Mouse (Mus musculus): ENCODE measurements around the gene Unc5cl. TPM values are rescaled to one million over a fixed set of nuclear protein-coding genes. Genes with fewer than 3 reads are reported as not detected.
A peak's percentile ranks its signal among the peaks of the same experiment; 100 is the strongest.

Gene Unc5cl
- polyA plus RNA-seq, 1 experiment from 2014 or later = 0.34 TPM

DNA sequence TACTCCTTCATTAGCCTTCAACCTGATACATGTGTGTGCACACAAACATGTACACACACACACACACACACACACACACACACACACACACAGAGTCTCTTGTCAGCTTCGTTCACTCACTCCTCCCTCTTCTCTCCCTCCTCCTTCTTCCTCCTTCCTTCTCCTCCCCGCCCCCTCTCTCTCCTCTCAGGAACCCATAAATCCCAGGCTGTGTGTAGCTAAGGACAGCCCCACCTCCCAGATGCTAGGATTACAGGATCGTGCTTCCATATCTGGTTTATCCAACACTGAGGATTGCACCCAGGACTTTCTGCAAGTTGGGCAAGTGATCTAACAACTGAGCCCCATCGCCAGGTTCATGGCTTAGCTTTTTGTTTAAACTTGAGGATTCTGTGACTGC is 59.9 kb downstream of the Unc5cl start:
- no peak overlapping the region for H3K4me2 ChIP-seq (ENCODE audit: low read depth, low read length)
- H3K4me1 ChIP-seq (ENCODE audit: control insufficient read depth, insufficient read depth, low read length) = no peaks in the 10 kb centered on the region; the same call in 1 of the 2 replicates
- WGBS = 59% methylated on average over 4 of the region's 4 CpGs
- no peak overlapping the region for H3K27ac ChIP-seq (replicated peaks; ENCODE audit: low read depth, low read length)
- no peak overlapping the region for H3K9ac ChIP-seq (replicated peaks; ENCODE audit: low read length)
- DNase-seq (ENCODE audit: low spot score) (no peak), ATAC-seq (replicated peaks; ENCODE audit: insufficient number of reproducible peaks, low FRiP score, low TSS enrichment, low read depth) (no peak)
- H3K9me3 ChIP-seq (replicated peaks; ENCODE audit: control insufficient read depth, low read length) = no peaks in the 10 kb centered on the region
- no peak overlapping the region for H3K4me3 ChIP-seq (ENCODE audit: low read depth, low read length)
- no peaks in the 10 kb centered on the region for H3K27me3 ChIP-seq (ENCODE audit: control insufficient read depth, insufficient read depth, low read length)
- no peaks in the 10 kb centered on the region for H3K36me3 ChIP-seq (replicated peaks; ENCODE audit: control insufficient read depth, insufficient read depth, low read depth, low read length)

DNA sequence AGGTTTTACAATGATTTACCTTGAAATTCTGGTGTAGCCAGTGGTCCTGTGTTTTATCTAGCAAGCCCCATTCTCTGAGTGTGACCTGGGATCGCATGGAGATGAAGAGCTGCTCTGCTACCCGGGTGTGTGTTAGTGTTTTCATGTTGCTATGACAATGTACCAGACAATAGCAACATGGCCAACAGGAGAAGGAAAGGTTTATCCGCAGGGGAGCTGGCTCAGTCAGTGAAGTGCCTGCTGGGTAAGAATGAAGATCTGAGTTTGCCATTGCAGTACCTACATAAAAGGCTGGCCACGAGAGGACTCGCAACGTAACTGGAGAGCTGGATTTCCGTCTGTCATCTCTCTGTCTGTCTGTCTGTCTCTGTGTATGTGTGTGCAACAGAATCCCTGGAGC is 64.3 kb downstream of the Unc5cl start:
- H3K9ac ChIP-seq (replicated peaks; ENCODE audit: low read length) = no peak overlapping the region
- no peak overlapping the region for H3K4me2 ChIP-seq (ENCODE audit: low read depth, low read length)
- no peaks in the 10 kb centered on the region for H3K36me3 ChIP-seq (replicated peaks; ENCODE audit: control insufficient read depth, insufficient read depth, low read depth, low read length)
- no peak overlapping the region for H3K4me3 ChIP-seq (ENCODE audit: low read depth, low read length)
- H3K4me1 ChIP-seq (ENCODE audit: control insufficient read depth, insufficient read depth, low read length) = no peaks in the 10 kb centered on the region; the same call in 1 of the 2 replicates
- no peaks in the 10 kb centered on the region for H3K9me3 ChIP-seq (replicated peaks; ENCODE audit: control insufficient read depth, low read length)
- DNase-seq (ENCODE audit: low spot score) = no peak
- no peaks in the 10 kb centered on the region for H3K27me3 ChIP-seq (ENCODE audit: control insufficient read depth, insufficient read depth, low read length)
- no peak overlapping the region for H3K27ac ChIP-seq (replicated peaks; ENCODE audit: low read depth, low read length)
- WGBS = 81% methylated on average over 7 of the region's 7 CpGs
- ATAC-seq (replicated peaks; ENCODE audit: insufficient number of reproducible peaks, low FRiP score, low TSS enrichment, low read depth) = no peak

DNA sequence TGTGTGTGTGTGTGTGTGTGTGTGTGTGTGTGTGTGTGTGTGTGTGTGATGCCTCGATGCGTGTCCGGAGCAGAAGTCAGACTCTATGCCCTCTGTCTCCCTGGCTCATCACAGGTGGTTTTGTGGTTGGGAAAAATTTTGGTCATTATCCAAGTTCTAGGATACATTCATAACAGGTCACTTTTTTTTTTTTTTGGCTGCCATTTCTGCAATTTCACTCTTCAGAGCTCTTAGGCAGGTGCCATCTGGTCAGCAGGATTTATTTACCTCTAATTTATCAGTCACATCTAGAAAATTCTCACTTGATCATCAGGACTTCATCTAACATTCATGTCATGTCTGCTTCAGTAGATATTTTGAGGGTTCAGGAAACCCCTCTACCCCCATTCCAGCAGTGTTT is 65.7 kb downstream of the Unc5cl start:
- WGBS = 87% methylated on average over 3 of the region's 3 CpGs
- Histone ChIP-seq H3K27ac (replicated peaks; ENCODE audit: low read depth, low read length) (no peak overlapping the region), H3K9ac (replicated peaks; ENCODE audit: low read length) (no peak overlapping the region), H3K4me1 (ENCODE audit: control insufficient read depth, insufficient read depth, low read length) (no peaks in the 10 kb centered on the region), H3K4me3 (ENCODE audit: low read depth, low read length) (no peak overlapping the region), H3K9me3 (replicated peaks; ENCODE audit: control insufficient read depth, low read length) (no peaks in the 10 kb centered on the region), H3K27me3 (ENCODE audit: control insufficient read depth, insufficient read depth, low read length) (no peaks in the 10 kb centered on the region), H3K36me3 (replicated peaks; ENCODE audit: control insufficient read depth, insufficient read depth, low read depth, low read length) (no peaks in the 10 kb centered on the region), H3K4me2 (ENCODE audit: low read depth, low read length) (no peak overlapping the region)
- no peak for ATAC-seq (replicated peaks; ENCODE audit: insufficient number of reproducible peaks, low FRiP score, low TSS enrichment, low read depth)
- no peak for DNase-seq (ENCODE audit: low spot score)

GRCm38 (mm10) chr17:48523056-48523455 is 68.4 kb downstream of the Unc5cl start:
- Histone ChIP-seq H3K27ac (replicated peaks; ENCODE audit: low read depth, low read length) (no peak overlapping the region), H3K4me1 (ENCODE audit: control insufficient read depth, insufficient read depth, low read length) (no peaks in the 10 kb centered on the region), H3K4me2 (ENCODE audit: low read depth, low read length) (no peak overlapping the region), H3K9me3 (replicated peaks; ENCODE audit: control insufficient read depth, low read length) (no peaks in the 10 kb centered on the region), H3K27me3 (ENCODE audit: control insufficient read depth, insufficient read depth, low read length) (no peaks in the 10 kb centered on the region), H3K9ac (replicated peaks; ENCODE audit: low read length) (no peak overlapping the region), H3K36me3 (replicated peaks; ENCODE audit: control insufficient read depth, insufficient read depth, low read depth, low read length) (no peaks in the 10 kb centered on the region), H3K4me3 (ENCODE audit: low read depth, low read length) (no peak overlapping the region)
- no peak for DNase-seq (ENCODE audit: low spot score)
- WGBS = 83% methylated on average over 2 of the region's 2 CpGs
- no peak for ATAC-seq (replicated peaks; ENCODE audit: insufficient number of reproducible peaks, low FRiP score, low TSS enrichment, low read depth)

DNA sequence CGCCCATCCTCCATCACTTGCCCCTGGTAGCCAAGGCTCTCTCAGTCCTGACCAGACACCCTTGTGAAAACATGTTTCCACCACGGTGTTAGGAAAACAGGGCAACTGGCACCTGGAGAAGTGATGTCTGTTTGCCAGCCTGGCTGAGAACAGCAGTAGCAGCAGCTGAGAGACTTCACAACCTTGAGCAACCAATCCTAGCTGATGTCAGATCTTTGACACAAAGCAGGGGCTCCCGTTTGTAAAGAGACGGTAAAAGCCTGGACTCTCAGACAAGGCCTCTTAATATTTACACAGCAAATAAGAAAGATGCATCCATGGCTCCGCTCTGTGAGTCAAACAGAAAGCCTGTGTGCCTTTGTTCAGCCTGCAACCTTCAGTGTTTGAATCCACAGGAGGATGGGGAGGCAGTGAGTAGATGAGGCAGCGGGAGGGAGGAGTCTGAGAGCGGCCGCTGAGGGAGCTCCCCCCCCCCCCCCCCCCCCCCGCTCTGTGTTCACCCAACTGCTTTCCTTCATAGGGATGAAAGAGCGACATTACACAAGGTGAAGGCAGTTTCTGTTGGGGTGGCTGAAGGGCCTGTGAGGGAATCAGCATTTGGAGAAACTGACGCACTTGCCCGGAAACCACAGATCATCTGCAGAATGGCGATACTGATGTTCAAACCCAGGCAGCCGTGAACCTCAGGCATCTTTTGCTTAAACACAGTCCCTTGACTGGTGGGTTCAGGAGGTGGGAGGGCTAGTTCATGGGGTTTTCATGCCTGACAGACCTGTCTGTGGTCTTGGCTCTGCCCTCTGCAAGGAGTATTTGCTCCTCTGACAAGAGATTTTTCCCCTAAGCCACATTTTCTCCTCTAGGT is 79.4 kb downstream of the Unc5cl start:
- no peak for DNase-seq (ENCODE audit: low spot score)
- WGBS = 55% methylated on average over 13 of the region's 14 CpGs

GRCm38 (mm10) chr17:48538328-48538727 is 83.6 kb downstream of the Unc5cl start:
- 80% methylated on average over 5 of the region's 5 CpGs for WGBS
- Histone ChIP-seq H3K9ac (replicated peaks; ENCODE audit: low read length) (no peak overlapping the region), H3K27me3 (ENCODE audit: control insufficient read depth, insufficient read depth, low read length) (no peaks in the 10 kb centered on the region), H3K4me1 (ENCODE audit: control insufficient read depth, insufficient read depth, low read length) (no peaks in the 10 kb centered on the region), H3K36me3 (replicated peaks; ENCODE audit: control insufficient read depth, insufficient read depth, low read depth, low read length) (no peaks in the 10 kb centered on the region), H3K4me3 (ENCODE audit: low read depth, low read length) (no peak overlapping the region), H3K9me3 (replicated peaks; ENCODE audit: control insufficient read depth, low read length) (no peaks in the 10 kb centered on the region), H3K4me2 (ENCODE audit: low read depth, low read length) (no peak overlapping the region), H3K27ac (replicated peaks; ENCODE audit: low read depth, low read length) (no peak overlapping the region)
- ATAC-seq (replicated peaks; ENCODE audit: insufficient number of reproducible peaks, low FRiP score, low TSS enrichment, low read depth) = no peak
- DNase-seq (ENCODE audit: low spot score) = peak; percentile 52

More for the DNA sequence above, 79.4 kb downstream of the Unc5cl start:
- Histone ChIP-seq H3K4me3 (ENCODE audit: low read depth, low read length) (no peak overlapping the region), H3K27me3 (ENCODE audit: control insufficient read depth, insufficient read depth, low read length) (no peaks in the 10 kb centered on the region), H3K9ac (replicated peaks; ENCODE audit: low read length) (no peak overlapping the region), H3K36me3 (replicated peaks; ENCODE audit: control insufficient read depth, insufficient read depth, low read depth, low read length) (no peaks in the 10 kb centered on the region), H3K4me1 (ENCODE audit: control insufficient read depth, insufficient read depth, low read length) (no peaks in the 10 kb centered on the region), H3K4me2 (ENCODE audit: low read depth, low read length) (no peak overlapping the region), H3K9me3 (replicated peaks; ENCODE audit: control insufficient read depth, low read length) (no peaks in the 10 kb centered on the region), H3K27ac (replicated peaks; ENCODE audit: low read depth, low read length) (no peak overlapping the region)
- ATAC-seq (replicated peaks; ENCODE audit: insufficient number of reproducible peaks, low FRiP score, low TSS enrichment, low read depth) = no peak

GRCm38 (mm10) chr17:48539326-48539725 is 84.6 kb downstream of the Unc5cl start:
- Histone ChIP-seq H3K36me3 (replicated peaks; ENCODE audit: control insufficient read depth, insufficient read depth, low read depth, low read length) (no peaks in the 10 kb centered on the region), H3K9ac (replicated peaks; ENCODE audit: low read length) (no peak overlapping the region), H3K27ac (replicated peaks; ENCODE audit: low read depth, low read length) (no peak overlapping the region), H3K4me1 (ENCODE audit: control insufficient read depth, insufficient read depth, low read length) (no peaks in the 10 kb centered on the region), H3K27me3 (ENCODE audit: control insufficient read depth, insufficient read depth, low read length) (no peaks in the 10 kb centered on the region), H3K4me3 (ENCODE audit: low read depth, low read length) (no peak overlapping the region), H3K4me2 (ENCODE audit: low read depth, low read length) (no peak overlapping the region), H3K9me3 (replicated peaks; ENCODE audit: control insufficient read depth, low read length) (no peaks in the 10 kb centered on the region)
- WGBS = 89% methylated on average over 17 of the region's 17 CpGs
- DNase-seq (ENCODE audit: low spot score) (no peak), ATAC-seq (replicated peaks; ENCODE audit: insufficient number of reproducible peaks, low FRiP score, low TSS enrichment, low read depth) (no peak)

- Histone ChIP-seq H3K9me3 (replicated peaks; ENCODE audit: control insufficient read depth, low read length) (no peaks in the 10 kb centered on the region), H3K4me1 (ENCODE audit: control insufficient read depth, insufficient read depth, low read length) (no peaks in the 10 kb centered on the region), H3K4me3 (ENCODE audit: low read depth, low read length) (no peak overlapping the region), H3K27me3 (ENCODE audit: control insufficient read depth, insufficient read depth, low read length) (no peaks in the 10 kb centered on the region), H3K9ac (replicated peaks; ENCODE audit: low read length) (no peak overlapping the region), H3K4me2 (ENCODE audit: low read depth, low read length) (no peak overlapping the region), H3K36me3 (replicated peaks; ENCODE audit: control insufficient read depth, insufficient read depth, low read depth, low read length) (no peaks in the 10 kb centered on the region), H3K27ac (replicated peaks; ENCODE audit: low read depth, low read length) (no peak overlapping the region)
- DNase-seq (ENCODE audit: low spot score) (no peak), ATAC-seq (replicated peaks; ENCODE audit: insufficient number of reproducible peaks, low FRiP score, low TSS enrichment, low read depth) (no peak)
- 82% methylated on average over 11 of the region's 11 CpGs for WGBS
Measured at GRCm38 (mm10) chr17:48542733-48543132, 88.0 kb downstream of the Unc5cl start.

Data from embryonic facial prominence, embryonic 11.5 days (tissue).